In genomic region chr2:110663329-110663728, GRCm38 (mm10) we compare ENCODE assay signal across 10 mouse cellular contexts. TPM values are rescaled to one million over a fixed set of nuclear protein-coding genes. Genes with fewer than 3 reads are reported as not detected.
A peak's percentile ranks its signal among the peaks of the same experiment; 100 is the strongest.
DNase-seq lines count a peak whose midpoint lies in the region; ATAC-seq and TF ChIP-seq lines count a peak whose summit lies in the region.
"Had no signal": no experiment of that assay in that cellular context is flagged by ENCODE, and none has a peak within 500 bp of the region (broad histone marks: within the 10 kb centered on the region; RNA-seq: fewer than 3 reads in every experiment).

No protein-coding gene starts in this region.

- no peak overlapping the region for H3K27ac ChIP-seq in forebrain, embryonic 12.5 days

- no peaks in the 10 kb centered on the region for H3K27me3 ChIP-seq in E14TG2a.4 (ENCODE audit: insufficient read depth, low read length)
- no peaks in the 10 kb centered on the region for H3K27me3 ChIP-seq in forebrain, embryonic 12.5 days

- no peak overlapping the region for H3K4me2 ChIP-seq in forebrain, embryonic 12.5 days

- H3K9ac ChIP-seq in forebrain, embryonic 12.5 days: no peak overlapping the region

- H3K36me3 ChIP-seq in E14TG2a.4 (ENCODE audit: insufficient read depth, low read length): no peaks in the 10 kb centered on the region
- H3K36me3 ChIP-seq in forebrain, embryonic 12.5 days (replicated peaks): no peaks in the 10 kb centered on the region

- WGBS in forebrain, embryonic 12.5 days: 53% methylated on average over 4 of the region's 4 CpGs

- H3K4me3 ChIP-seq in E14TG2a.4 (replicated peaks; ENCODE audit: low read length): no peak overlapping the region
- no peak overlapping the region for H3K4me3 ChIP-seq in forebrain, embryonic 12.5 days (replicated peaks)

- no peaks in the 10 kb centered on the region for H3K9me3 ChIP-seq in E14TG2a.4 (ENCODE audit: low read length)
- no peaks in the 10 kb centered on the region for H3K9me3 ChIP-seq in forebrain, embryonic 12.5 days

- ATAC-seq in forebrain, embryonic 12.5 days (ENCODE audit: low FRiP score): peak; percentile 70; the same call in 1 of the 2 replicates

- DNase-seq in kidney, adult 9 months: peak; percentile 44
- DNase-seq in kidney, postnatal 25 days: no peak
- DNase-seq in 3T3-L1 (ENCODE audit: low read depth, low spot score): peak; percentile 63
- no peak for DNase-seq in adrenal gland, postnatal 14 days
- DNase-seq in thymus, postnatal 36 days: no peak
- no peak for DNase-seq in frontal cortex, postnatal 10 days (ENCODE audit: low spot score in 2 of 2)

- TF ChIP-seq CTCF in E14TG2a.4 (conservative IDR thresholded peaks at IDR 0.05; ENCODE audit: low read length): peak; percentile 20

- H3K4me1 ChIP-seq in E14TG2a.4 (replicated peaks; ENCODE audit: low read depth, low read length): no peaks in the 10 kb centered on the region
- no peaks in the 10 kb centered on the region for H3K4me1 ChIP-seq in forebrain, embryonic 12.5 days

RNA-seq across cellular contexts. Expression of gene Muc15, which starts 57.8 kb away (rescaled TPM):
- 0.06 and 0.08 TPM in 2 replicates for polyA plus RNA-seq in forebrain, embryonic 12.5 days (2016; fragmentation: Nextera tagmentation; extraction: Ambion mirVana)
- not detected in 2 replicates for total RNA-seq in adrenal gland, postnatal 14 days (2021)
- total RNA-seq: common myeloid progenitor, adult 5-6 weeks had no signal
- polyA plus RNA-seq: neural tube, embryonic 11.5 days had no signal

Comparison
In these comparisons a context has a peak if more than half of its experiments do, and no peak if none do; other contexts are left out.
1. DNase-seq: peak in kidney, adult 9 months (single experiment) and 3T3-L1 (single experiment); none in kidney, postnatal 25 days (0 of 2), adrenal gland, postnatal 14 days (single experiment), thymus, postnatal 36 days (0 of 2) and frontal cortex, postnatal 10 days (0 of 2).